Mouse (Mus musculus) stomach, embryonic 14.5 days (tissue): ENCODE results near the gene Gm44503. TPM values are rescaled to one million over a fixed set of nuclear protein-coding genes. Genes with fewer than 3 reads are reported as not detected.

Experiments
- ATAC-seq: fragments of 200-750 bp; cut with Nextera tagmentation; 2 replicates; pipeline ENCODE4 v1.8.0; 2017; ENCODE audit warnings: low read depth, moderate TSS enrichment; ENCODE audit not compliant: insufficient number of reproducible peaks, insufficient read depth, low FRiP score
- H3K27ac ChIP-seq: fragments of 300-500 bp; sonication (generic); 2 replicates; pipeline ENCODE4 v1.5.1; 2014; ENCODE audit warnings: mild to moderate bottlenecking, low read length, moderate library complexity, mixed read lengths
- H3K27me3 ChIP-seq: fragments of 300-500 bp; sonication (generic); 2 replicates; pipeline ENCODE4 v1.6.1; 2014; ENCODE audit warnings: low read length, control low read depth, mixed read lengths; ENCODE audit not compliant: control insufficient read depth, insufficient read depth
- H3K36me3 ChIP-seq: fragments of 300-500 bp; sonication (generic); 2 replicates; pipeline ENCODE4 v1.6.1; 2014; ENCODE audit warnings: mild to moderate bottlenecking, control low read depth, low read length, moderate library complexity, mixed read lengths; ENCODE audit not compliant: control insufficient read depth, insufficient read depth
- H3K4me1 ChIP-seq: fragments of 300-500 bp; sonication (generic); 2 replicates; pipeline ENCODE4 v1.6.1; 2014; ENCODE audit warnings: low read length, control low read depth, mixed read lengths; ENCODE audit not compliant: control insufficient read depth, insufficient read depth
- H3K4me2 ChIP-seq: fragments of 300-500 bp; sonication (generic); replicated peaks from 2 replicates; pipeline ENCODE4 v1.6.1; 2014; ENCODE audit warnings: low read depth, low read length, control low read depth
- H3K4me3 ChIP-seq: fragments of 300-500 bp; sonication (generic); 2 replicates; pipeline ENCODE4 v1.5.1; 2014; ENCODE audit warnings: low read depth, low read length, control low read depth
- H3K9ac ChIP-seq: fragments of 300-500 bp; sonication (generic); replicated peaks from 2 replicates; pipeline ENCODE4 v1.6.1; 2014; ENCODE audit warnings: low read depth, mild to moderate bottlenecking, control low read depth, low read length, moderate library complexity, mixed read lengths
- H3K9me3 ChIP-seq: fragments of 300-500 bp; sonication (generic); 2 replicates; pipeline ENCODE4 v1.6.1; 2016; ENCODE audit warnings: low read depth, low read length, control low read depth; ENCODE audit not compliant: control insufficient read depth
- WGBS: fragments of 180-500 bp; shearing (Covaris S2); extraction: QIAGEN DNeasy Blood & Tissue Kit; methylation state at CpG from one replicate; pipeline ENCODE4 v1.1.7; 2014; 5-methylcytosine and 5-hydroxymethylcytosine counted together
- polyA plus RNA-seq: library from polyadenylated mRNA; unstranded; fragments of >200 nt; fragmentation: Nextera tagmentation; extraction: Ambion mirVana; gene quantifications from 2 replicates; pipeline ENCODE4 v1.2.1, GENCODE M21; 2014

Gene Gm44503
- polyA plus RNA-seq, 1 experiment from 2014 or later: not detected

DNA sequence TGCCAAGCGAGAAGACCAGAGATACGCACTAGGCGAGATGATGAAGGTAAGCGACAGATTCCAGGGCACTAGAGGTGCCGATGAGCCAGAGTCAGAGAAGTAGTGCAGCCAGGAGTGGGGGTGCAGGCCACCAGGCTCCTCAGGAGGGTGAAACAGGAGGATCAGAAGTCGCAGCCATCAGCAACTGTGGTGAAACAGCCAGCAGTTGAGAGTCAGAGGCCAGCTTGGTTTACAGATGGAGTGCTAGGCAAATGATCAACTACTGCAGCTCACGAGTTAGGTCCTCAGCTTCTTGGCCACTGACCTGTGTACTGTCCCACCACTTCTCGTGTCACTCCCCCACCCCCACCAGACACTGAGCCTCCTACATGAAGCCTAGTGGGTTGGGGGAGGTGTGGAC is 2.7 kb downstream of the Gm44503 start:
- no peak overlapping the region for H3K9ac ChIP-seq
- H3K9me3 ChIP-seq: no peaks in the 10 kb centered on the region
- no peak overlapping the region for H3K4me3 ChIP-seq
- no peaks in the 10 kb centered on the region for H3K27me3 ChIP-seq
- WGBS: 63% methylated on average over 8 of the region's 8 CpGs
- H3K4me1 ChIP-seq: no peaks in the 10 kb centered on the region
- no peak overlapping the region for H3K27ac ChIP-seq
- no peak for ATAC-seq
- H3K4me2 ChIP-seq: no peak overlapping the region
- H3K36me3 ChIP-seq: no peaks in the 10 kb centered on the region

GRCm38 (mm10) chr9:72961959-72962358 is 3.3 kb downstream of the Gm44503 start:
- H3K9me3 ChIP-seq: no peaks in the 10 kb centered on the region
- no peaks in the 10 kb centered on the region for H3K36me3 ChIP-seq
- 76% methylated on average over 15 of the region's 15 CpGs for WGBS
- ATAC-seq: no peak
- no peak overlapping the region for H3K9ac ChIP-seq
- H3K4me3 ChIP-seq: no peak overlapping the region
- H3K27me3 ChIP-seq: no peaks in the 10 kb centered on the region
- H3K4me2 ChIP-seq: no peak overlapping the region
- H3K27ac ChIP-seq: no peak overlapping the region
- H3K4me1 ChIP-seq: no peaks in the 10 kb centered on the region

DNA sequence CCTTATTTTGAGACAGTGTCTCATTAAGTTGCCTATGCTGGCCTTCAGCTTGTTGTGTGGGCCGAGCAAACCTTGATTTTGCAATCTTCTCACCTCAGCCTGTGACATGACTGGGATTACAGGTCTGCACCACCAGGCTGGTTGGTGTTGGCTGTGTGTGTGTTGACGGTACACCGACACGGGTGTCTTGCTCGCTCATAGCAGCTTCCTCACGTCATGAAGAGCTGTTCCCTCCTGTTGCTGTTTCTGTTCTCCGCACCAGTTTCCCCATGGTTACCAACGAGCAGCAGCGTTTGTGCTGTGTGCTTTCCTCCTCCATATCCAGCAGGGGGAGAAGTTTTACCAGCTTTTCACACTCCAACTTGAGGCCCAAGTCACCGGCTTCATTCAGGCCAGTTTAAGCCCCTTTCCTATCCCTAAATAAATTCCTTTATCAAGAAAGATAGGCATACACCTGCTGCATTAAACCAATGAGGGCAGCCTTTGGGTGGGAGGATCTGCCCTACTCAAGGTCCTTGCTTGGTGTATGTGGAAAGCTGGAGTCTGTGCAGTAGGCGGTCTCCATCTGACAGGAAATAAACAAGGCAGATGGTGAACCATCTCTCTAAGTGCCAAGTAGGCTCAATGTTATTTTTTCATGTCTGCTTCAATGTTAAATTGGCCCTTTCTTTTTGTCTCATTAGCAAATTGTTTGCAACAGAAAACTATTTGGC is 9.9 kb downstream of the Gm44503 start:
- Histone ChIP-seq H3K27me3 (no peaks in the 10 kb centered on the region), H3K4me1 (no peaks in the 10 kb centered on the region), H3K36me3 (no peaks in the 10 kb centered on the region), H3K9me3 (no peaks in the 10 kb centered on the region), H3K4me2 (no peak overlapping the region), H3K4me3 (no peak overlapping the region), H3K27ac (no peak overlapping the region), H3K9ac (no peak overlapping the region)
- 28% methylated on average over 11 of the region's 11 CpGs for WGBS
- 0 out of 2 replicates have a peak, but pooled peaks have one; percentile 14 for ATAC-seq

DNA sequence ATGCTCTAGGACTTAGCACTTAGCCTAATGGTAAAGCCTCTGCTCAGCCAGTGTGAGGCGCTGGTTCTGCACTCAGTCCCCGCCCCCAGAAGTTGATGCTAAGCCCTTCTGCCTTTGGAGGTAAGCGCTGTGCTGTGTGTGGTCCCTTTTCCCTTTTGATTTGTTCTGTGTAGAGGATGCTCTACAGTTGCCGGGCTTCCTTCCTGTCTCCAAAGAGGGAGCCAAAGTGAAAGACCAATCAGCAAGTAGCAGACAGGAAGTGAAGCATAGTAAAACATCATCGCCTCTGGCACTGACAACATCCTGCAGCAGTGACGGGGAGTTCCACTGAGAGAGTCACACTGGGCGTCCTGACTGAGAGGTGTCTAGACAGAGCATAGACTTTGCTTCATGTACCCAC is 11.2 kb downstream of the Gm44503 start:
- no peaks in the 10 kb centered on the region for H3K9me3 ChIP-seq
- H3K4me1 ChIP-seq: no peaks in the 10 kb centered on the region
- no peaks in the 10 kb centered on the region for H3K27me3 ChIP-seq
- H3K9ac ChIP-seq: no peak overlapping the region
- H3K4me2 ChIP-seq: no peak overlapping the region
- no peak overlapping the region for H3K4me3 ChIP-seq
- H3K36me3 ChIP-seq: no peaks in the 10 kb centered on the region
- H3K27ac ChIP-seq: no peak overlapping the region
- no peak for ATAC-seq
- WGBS: 70% methylated on average over 7 of the region's 7 CpGs

GRCm38 (mm10) chr9:72972435-72972834 is 13.8 kb downstream of the Gm44503 start:
- 84% methylated on average over 5 of the region's 5 CpGs for WGBS
- ATAC-seq: no peak

DNA sequence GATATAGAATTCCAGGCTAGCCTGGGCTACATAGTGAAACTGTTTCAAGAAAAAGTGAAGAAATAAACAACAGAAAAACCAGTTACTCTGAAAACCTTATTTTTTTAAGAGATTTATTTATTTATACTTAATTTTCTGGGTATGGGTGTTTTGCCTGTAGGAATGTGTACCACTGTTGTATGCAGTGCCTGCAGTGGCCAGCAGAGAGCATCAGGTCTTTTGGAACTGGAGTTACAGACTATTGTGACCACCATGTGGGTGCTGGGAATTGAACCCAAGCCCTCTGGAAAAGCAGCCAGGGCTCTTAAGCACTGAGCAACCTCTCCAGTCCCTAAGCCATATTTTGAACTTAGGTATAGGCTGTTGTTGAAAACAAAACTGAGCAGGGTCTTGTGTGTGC is 14.3 kb downstream of the Gm44503 start:
- H3K27ac ChIP-seq: no peak overlapping the region
- H3K36me3 ChIP-seq: no peaks in the 10 kb centered on the region
- H3K9me3 ChIP-seq: no peaks in the 10 kb centered on the region
- H3K9ac ChIP-seq: no peak overlapping the region
- H3K4me3 ChIP-seq: no peak overlapping the region
- no peak for ATAC-seq
- H3K4me1 ChIP-seq: no peaks in the 10 kb centered on the region
- no peak overlapping the region for H3K4me2 ChIP-seq
- no peaks in the 10 kb centered on the region for H3K27me3 ChIP-seq

More at GRCm38 (mm10) chr9:72972435-72972834, 13.8 kb downstream of the Gm44503 start:
- no peaks in the 10 kb centered on the region for H3K36me3 ChIP-seq
- H3K4me2 ChIP-seq: no peak overlapping the region
- H3K9ac ChIP-seq: no peak overlapping the region
- H3K4me1 ChIP-seq: no peaks in the 10 kb centered on the region
- no peaks in the 10 kb centered on the region for H3K27me3 ChIP-seq
- H3K27ac ChIP-seq: no peak overlapping the region
- H3K9me3 ChIP-seq: no peaks in the 10 kb centered on the region
- no peak overlapping the region for H3K4me3 ChIP-seq

GRCm38 (mm10) chr9:72974734-72975133 is 16.1 kb downstream of the Gm44503 start:
- H3K27me3 ChIP-seq: no peaks in the 10 kb centered on the region
- no peaks in the 10 kb centered on the region for H3K36me3 ChIP-seq
- no peak overlapping the region for H3K27ac ChIP-seq
- no peak overlapping the region for H3K4me2 ChIP-seq
- H3K9ac ChIP-seq: no peak overlapping the region
- no peak for ATAC-seq
- no peaks in the 10 kb centered on the region for H3K9me3 ChIP-seq
- no peaks in the 10 kb centered on the region for H3K4me1 ChIP-seq
- WGBS: 89% methylated on average over 5 of the region's 5 CpGs
- no peak overlapping the region for H3K4me3 ChIP-seq

- Histone ChIP-seq H3K27me3 (no peaks in the 10 kb centered on the region), H3K4me3 (no peak overlapping the region), H3K9me3 (no peaks in the 10 kb centered on the region), H3K4me2 (no peak overlapping the region), H3K27ac (no peak overlapping the region), H3K36me3 (no peaks in the 10 kb centered on the region), H3K9ac (no peak overlapping the region), H3K4me1 (no peaks in the 10 kb centered on the region)
- no peak for ATAC-seq
- WGBS: 88% methylated on average over 1 of the region's 1 CpGs
Measured at GRCm38 (mm10) chr9:72975242-72975641, 16.6 kb downstream of the Gm44503 start.

GRCm38 (mm10) chr9:72983066-72983465 is 24.4 kb downstream of the Gm44503 start:
- no peaks in the 10 kb centered on the region for H3K9me3 ChIP-seq
- peaks cover 10% of the 10 kb centered on the region; the same call in 1 of the 2 replicates for H3K4me1 ChIP-seq
- H3K9ac ChIP-seq: no peak overlapping the region
- no peaks in the 10 kb centered on the region for H3K36me3 ChIP-seq
- H3K27ac ChIP-seq: no peak overlapping the region
- no peak overlapping the region for H3K4me3 ChIP-seq
- WGBS: 70% methylated on average over 2 of the region's 2 CpGs
- no peak overlapping the region for H3K4me2 ChIP-seq
- no peak for ATAC-seq
- H3K27me3 ChIP-seq: no peaks in the 10 kb centered on the region
